Mouse (Mus musculus): Measurements from ENCODE around the gene Tbc1d30.

The Tbc1d30 gene

DNA sequence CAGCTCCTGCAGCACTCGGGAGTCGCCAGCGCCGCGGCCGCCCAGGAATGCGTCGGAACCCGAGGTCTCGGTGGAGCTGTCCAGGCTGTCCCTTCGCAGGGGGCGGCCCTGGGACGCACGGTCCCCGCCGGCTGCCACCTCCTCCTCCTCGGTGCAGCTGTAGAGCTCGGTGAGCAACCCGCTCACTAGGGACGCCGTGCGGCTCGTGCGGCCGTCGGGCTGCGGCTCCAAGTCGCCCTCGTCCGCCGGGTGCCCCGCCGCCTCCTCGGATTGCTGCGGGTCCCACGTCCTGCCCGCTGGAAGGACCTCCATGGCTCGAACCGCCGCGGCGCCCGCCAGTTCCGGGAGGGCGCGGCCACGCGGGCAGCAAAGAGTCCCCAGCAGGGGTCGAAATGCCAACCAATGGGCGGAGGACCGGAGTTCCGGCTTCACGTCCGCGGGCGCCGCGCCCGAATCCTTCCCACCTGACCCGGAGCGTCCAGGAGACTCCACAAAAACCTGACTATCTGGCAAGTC, at the start of gene Tbc1d30:
TSS of gene Tbc1d30 (minus strand) at position 213 of the 516 bp plus-strand sequence.
- DNase-seq, result no peak

DNA sequence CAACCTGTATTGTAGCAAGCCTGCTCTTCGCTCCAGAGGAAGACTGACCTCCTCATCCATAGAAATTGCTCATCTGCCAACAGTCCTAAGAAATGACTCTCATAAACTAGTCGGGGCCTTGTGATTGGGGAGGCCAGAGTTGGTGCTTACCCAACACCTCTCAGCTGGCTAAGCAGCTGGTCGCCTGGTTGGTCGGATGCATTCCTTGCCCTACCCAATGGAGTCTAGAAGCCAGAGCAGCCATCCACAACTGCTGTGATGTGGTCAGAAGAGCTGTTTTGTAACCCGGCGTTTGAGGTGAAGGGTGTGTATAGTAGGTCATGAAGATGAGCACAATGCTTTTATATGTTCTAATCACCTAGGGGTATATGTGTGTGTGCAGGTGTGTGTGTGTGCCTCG, 47.5 kb upstream of the Tbc1d30 start:
- no peak for DNase-seq

DNA sequence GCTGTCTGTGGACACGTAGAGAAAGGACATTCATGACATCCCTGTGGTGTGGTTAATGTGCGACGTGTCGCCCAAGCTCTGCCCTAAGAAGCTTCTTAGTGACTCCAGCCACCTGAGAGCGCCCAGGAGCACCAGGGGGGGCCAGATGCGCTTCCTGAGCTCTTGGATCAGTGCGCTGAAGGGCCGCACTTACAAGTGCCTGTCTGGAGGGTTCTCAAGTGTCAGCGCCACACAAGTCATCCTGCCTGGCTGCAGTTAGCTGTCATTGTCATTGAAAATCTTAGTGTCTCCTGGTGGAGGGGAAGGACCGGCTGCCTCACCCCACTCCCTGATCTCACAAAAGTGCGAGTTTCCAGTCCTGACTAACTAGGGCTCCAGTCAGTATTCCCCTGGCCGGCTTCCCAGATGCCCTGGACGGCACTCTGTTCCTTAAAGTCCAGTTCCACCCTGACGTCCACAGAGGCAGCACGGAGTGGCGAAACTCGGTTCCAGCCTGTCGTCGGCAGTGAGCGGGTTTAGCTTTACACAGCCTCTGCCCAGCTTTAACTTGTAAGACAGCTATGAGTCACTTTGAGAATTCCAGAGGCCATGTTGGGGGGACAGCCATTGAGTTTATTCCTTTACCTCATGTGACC, 44.6 kb upstream of the Tbc1d30 start:
- no peak for DNase-seq

DNA sequence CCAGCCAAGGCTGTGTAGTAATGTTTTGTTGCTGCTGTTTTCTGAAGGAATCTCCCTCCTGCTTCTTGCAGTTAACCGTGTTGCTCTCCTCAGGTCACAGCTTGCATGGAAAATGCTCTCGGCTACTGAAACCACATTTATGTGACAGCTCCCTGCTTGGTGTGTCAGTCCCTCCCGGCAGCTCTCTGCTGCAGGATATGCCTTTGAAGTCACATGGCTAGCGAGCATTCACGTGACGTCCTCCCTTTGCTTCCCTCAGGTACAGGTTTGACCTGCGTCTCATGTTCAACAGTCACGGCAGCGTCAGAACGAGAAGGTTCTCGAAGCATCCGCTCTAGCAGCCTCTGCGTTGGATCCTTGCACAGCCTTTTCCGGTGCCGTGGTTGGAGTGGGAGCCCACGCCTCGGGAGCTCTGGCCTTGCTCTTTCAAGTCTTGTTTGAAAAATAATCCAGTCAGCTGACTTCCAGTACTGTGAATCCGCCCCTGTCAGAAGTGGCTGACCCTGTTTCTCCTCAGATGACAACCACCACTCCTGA, 43.8 kb upstream of the Tbc1d30 start:
- no peak for DNase-seq

DNA sequence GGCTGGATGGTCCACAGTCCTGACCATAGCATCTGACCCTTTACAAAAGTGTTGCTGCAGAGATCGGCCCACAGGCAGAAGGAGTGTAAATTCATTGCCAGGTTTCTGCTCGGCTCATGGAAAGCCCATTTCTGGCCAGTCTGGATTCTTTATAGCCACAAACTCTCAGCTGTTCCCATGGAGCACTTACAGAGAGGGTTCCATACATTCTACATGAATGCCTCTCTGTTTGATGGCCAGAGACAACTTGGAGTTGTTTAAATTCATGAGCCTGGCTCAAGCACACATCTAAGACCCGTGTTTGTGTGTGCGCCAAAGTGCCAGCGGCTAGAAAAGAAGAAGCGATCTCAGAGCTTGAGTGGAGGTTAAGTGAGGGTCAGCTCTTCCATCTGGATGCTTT, 43.2 kb upstream of the Tbc1d30 start:
- no peak for DNase-seq

DNA sequence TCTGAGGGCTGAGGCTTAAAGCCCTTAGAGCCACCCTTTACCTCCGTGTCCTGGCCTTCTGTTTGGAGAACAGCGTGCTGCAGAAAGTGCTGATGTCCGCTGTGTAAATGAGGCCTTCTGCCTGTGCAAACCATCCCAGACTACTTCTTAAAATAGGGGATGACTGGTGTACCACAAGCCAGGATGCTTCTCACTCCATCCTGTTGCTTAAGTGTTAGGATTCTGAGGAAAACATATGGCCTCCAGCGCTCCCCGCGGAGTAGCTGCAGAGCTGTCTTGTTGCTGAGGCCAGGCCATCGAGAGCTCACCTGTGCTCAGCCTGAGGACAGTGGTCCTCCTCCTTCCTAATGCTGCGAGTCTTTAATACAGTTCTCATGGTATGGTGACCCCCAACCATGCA, 40.8 kb upstream of the Tbc1d30 start:
- no peak for DNase-seq

DNA sequence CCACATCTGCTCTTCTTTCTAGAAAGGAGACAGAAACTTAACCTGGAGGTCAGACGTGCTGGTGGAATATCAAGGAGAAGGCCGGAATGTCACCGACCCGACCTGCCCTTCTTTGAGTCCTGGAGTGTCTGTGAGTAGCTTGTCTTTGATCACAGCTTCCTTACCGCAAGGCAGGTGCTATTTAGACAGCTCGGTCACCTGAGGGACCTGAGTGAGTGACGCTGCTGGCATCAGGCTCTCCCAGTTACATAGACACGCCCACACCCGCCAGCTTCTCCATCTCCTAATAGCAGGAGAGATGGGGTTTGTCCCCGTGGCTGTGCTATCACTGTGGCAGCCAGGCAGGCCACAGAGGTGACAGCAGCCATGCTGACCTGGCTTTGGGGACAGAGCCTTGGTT, 39.5 kb upstream of the Tbc1d30 start:
- no peak for DNase-seq

DNA sequence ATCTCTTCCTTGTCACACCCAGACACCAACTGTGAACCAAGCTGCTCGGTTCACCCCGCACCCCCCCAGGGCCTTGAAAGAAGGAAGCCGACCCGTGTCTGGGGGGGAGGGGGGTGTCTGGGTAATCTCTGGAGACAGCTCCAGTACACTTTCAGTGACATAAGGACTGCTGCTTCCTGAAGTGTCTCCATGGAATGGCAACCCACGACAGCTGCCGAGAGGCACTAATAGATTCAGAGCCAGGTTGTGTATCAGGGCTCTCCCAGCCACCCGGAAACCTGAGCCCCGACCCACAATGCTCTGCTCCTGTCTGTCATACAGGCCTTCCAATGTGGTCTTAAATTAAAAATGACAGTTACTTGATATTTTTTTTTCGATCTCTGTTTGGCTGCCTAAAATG, 35.3 kb upstream of the Tbc1d30 start:
- DNase-seq, result no peak

DNA sequence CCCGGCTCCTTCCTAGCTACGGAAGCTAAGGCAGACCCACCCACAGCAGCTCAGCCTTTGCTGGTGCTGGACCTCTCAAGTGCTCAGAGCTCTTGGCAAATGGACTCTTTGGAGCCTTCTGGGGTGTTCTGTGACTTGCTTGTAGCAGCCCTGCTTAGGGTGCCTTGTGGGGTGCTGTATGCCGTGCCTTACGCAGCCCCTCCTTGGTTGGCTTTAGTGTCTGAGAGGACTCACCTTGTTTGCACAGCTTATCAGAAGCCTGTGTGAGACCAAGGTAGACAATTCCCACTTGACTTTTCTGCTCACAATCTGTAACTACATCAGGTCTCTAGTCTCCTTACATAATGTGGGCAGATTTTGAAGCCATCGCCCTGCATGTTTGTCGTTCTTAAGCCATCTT, 34.6 kb upstream of the Tbc1d30 start:
- no peak for DNase-seq

DNA sequence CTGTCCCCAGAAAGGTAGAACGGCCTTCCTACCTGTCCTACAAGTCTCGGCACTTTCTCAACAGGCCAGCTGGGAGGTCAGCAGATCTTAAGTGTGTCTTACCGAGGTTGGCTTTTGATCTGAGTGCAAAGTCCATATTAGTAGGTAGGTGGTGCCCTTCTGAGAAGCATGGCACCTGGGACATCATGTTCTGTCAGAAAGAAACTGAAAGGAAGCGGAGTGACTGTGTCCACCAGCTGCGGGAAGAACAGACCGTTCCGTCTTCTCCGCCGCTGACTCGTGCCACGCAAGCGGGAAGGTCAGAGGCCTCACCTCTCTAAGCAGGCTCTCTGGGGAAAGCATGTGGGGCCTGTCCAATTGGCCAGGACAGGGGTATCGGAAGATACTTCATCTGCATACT, 33.6 kb upstream of the Tbc1d30 start:
- no peak for DNase-seq

DNA sequence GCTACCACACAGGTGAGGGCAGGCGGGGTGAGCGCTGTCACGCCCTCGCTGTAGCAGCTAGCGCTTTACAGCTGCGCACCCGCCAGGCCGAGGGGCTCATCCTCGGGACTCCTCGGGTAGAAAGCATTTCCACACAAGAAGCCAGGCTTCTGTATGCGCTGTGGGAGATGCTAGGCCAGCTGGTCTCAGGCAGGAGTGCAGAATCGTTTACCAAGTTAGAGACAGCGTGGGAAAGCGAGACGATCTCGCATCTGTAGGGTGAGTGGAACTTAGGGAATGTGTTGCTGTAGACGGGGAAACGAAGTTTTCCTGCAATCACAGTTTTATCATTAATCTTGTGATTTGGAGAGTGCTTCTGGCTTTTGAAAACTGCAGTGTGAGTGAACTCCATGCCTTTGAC, 30.2 kb upstream of the Tbc1d30 start:
- no peak for DNase-seq

DNA sequence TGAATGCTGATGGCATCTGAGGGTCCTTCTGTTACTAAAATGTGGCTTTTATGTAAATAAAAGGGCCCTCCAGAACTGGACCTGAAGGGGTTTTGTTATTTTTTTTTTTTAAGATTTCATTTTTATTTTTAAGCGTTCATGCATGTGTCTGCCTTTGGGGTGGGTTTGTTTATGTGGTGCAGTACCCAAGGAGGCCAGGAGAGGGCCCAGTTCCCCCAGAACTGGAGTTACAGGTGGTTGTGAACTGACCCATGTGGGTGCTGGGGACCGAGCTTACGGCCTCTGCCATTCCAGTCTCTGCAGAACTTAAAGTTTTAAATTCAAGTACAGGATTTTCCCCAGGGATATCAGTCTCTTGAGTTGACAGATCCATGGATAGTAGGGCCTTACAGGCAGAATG, 28.3 kb upstream of the Tbc1d30 start:
- no peak for DNase-seq

DNA sequence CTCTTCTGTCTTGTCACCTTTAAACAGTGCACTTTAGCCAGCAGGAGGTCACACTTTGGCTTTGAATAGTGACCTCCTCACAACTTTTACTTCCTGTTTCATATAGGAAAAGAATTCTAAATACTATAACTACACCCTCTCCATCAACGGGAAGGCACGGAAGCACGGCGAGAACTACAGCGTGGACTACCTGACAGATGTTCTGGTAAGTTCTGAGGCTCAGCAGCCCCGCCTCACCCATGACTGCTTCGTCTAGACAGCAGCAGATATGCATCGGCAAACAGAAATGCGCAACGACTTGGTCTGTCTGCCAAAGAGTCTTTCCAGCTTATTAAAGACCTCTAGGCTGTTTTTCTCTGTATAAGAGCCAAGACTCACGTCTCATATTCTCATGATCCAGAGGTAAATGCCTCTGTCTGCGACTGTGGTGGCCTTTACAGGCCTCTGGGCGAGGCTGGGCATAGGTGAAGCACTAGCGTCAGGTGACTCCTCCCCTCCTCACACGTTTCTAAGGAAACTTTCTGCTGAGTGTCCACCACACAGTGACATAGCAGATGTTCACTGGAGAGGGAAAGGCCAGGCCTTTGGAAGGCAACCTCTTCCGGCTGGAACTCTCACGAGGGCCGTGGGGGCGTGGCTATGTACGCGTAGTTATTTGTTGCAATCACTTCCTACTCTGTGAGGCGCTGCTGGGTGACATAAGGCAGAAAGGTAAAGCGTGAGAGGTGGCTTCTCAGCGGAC, 25.6 kb upstream of the Tbc1d30 start:
- DNase-seq, result no peak

DNA sequence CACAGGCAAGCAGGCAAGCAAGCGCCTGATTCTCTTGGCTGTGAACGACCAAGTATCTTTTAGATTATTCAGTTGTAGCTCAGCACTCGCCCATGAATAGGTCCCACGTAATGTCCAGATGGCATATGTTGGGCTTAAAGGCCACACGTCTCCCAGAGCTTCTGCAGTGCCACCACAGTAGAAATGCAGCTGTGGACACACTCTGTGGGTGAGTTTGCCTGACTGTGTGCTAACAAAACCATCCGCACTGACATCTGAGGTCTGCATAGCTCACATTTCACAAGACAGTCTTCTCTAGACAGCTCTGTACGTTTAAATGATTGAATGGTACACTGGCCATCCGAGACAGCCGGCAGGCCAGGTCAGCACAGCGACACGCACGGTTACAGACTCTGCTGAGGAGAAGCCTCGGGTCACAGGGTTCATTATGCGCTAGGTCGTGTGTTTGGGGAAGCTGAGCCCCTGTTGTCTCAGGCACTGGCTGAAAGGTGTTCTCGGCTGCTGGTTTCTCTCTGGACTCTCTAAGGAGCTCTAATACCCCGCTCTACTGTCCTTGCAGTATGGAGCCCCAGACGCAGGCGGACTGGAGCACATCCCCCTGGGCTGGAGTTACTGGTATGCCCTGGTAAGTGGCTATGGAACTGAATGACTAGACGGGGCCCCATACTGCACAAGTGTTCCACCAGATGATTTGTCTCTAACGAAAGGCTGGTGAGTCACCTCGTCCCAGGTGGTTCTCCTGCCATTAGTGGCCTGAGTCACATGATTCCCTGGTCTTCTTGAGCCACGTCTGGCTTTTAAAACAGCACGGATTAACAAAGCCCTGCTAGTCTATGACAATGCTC, 24.8 kb upstream of the Tbc1d30 start:
- DNase-seq, result no peak

DNA sequence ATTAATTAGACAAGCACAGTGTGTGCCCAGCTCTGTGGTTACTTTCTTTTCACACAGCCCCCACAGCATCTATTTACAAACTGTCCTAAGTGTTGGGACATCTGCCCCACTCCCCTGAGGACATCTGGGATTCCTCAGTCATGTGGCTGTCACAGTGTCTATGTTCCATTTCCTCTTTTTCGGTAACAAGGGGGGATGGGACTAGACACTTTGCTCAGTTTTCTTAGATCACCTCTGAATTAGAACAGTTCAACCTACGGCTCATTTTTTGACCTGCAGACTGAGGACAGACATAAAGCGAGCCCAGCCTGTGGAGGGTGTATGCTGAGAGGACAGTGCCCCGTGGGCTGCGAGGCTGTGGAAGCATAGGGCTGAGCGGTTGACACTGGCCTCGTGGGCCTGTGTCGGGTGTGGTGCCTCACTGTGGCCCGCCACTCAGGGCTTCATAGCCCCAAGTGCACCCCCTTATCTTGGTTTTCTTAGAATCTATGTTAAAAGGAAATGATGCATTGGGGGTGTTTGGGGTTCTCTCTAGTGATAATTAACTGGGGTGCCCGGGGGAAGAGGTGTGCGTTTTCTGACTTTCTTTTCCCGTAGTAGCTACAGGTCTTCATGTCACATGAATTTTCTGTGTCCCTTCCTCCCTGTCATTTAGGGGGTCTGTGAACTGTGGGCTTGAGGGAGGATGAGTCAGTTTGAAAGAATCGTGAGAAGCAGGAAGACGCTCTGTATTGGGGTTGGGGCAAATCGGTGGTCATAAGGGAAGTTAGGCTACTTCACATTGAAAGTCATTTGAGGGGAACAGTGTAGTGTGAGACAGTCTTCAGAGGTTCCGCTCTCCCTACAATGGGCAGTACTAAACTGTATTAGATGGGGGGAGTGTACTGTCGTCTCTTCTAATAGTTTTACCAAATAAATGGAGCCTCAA, 23.9 kb upstream of the Tbc1d30 start:
- DNase-seq, result no peak

DNA sequence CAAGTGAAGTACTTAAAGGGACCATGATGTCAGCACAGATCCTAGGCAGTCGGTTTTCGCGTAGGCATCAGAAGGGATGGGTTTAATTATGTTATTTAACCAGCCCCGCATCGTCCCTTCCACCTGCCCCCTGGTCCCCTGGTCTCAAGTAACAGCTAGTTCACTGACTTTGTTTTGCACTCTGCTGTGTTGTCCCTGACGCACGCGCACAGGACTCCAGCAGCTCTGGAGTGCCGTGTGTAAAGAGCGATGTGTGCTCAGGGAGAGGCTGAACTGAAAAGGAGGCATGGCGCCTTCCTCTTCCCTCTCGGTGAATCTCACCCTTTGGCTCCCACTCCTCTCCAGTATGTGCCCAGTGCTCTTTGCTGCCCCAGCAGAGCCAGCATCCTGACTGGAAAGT, 22.9 kb upstream of the Tbc1d30 start:
- DNase-seq, result no peak

DNA sequence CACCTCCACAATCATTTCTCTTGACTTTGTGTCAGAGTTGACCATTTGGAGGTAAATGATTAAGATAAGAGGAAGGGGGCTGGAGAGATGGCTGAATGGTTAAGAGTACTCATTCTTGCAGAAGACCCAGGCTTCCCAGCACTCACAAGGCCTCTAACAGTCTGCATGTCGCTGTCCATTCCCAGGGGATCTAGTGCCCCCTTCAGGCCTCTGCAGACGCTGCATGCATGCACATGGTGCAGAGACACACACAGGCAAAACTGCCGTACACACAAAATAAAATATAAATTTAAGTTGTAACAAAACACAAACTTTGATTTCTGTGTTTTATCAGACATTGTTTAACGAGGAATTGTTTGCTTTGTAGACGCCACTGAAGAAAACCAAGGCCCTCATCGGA, 19.7 kb upstream of the Tbc1d30 start:
- no peak for DNase-seq

DNA sequence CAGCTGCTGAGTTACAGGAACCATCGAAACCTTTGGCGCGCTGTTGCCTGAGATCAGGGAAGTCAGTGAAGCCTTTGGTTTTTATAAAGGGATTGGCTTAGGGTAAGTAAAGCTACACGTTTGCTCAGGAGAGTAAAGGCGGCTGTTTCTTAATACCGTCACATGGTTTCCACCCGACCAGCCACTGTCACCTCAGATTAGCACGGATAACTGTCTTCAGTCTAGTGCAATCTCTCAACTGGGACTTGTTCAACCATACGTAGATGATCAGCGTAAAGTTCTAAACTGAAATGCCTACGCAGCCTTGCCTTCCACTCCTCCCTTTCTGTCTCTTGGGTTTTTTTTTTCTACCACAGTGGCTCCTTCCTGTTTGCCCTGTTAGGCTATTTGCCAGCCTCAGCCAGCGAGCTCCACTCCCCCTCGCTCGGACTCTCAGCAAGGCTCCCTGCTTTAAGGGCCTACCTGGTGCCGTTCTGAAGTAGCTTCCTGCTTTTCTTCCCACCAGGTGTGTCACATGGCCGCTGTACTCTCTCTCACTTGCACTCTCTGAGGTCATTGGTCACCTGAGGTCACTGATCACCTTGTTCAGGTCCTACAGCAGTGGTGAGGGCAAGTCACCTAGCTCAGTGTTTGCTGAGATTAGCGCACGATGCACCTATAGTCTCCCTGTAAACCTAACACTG, 17.8 kb upstream of the Tbc1d30 start:
- DNase-seq, result no peak

DNA sequence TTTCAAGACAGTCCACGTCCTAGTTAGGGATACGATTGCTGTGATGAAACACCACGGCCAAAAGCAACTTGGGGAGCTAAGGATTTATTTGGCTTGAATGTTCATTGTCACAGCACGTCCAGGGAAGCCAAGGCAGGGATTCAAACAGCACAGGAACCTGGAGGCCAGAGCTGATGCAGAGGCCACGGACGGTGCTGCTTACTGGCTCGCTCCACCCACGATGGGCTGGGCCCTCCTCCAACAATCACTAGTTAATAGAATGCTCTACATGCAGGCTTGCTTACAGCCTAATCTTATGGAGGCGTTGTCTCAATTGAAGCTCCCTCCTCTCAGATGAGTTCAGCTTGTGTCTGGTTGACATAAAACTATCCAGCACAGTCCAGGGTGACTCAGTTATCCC, 16.7 kb upstream of the Tbc1d30 start:
- DNase-seq, result no peak

DNA sequence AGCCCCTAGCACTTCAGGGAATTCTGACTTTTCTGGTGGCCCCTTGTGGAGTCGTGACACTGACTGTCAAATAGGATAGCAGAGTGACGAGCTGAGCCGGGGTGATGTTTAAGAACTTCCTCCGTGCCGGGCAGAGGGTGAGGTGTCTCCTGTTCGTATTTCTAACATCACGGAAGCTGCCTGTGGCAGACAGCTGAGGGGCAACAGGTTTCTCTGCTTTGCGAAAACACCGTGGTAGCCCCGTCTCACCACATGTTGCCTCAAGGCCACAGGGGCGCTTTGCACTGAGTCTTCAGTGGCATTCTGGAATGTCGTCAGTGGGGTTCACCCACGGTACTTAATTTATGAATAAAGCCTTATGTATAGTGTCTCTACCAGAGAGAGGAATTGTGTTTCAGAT, 16.2 kb upstream of the Tbc1d30 start:
- DNase-seq, result no peak

DNA sequence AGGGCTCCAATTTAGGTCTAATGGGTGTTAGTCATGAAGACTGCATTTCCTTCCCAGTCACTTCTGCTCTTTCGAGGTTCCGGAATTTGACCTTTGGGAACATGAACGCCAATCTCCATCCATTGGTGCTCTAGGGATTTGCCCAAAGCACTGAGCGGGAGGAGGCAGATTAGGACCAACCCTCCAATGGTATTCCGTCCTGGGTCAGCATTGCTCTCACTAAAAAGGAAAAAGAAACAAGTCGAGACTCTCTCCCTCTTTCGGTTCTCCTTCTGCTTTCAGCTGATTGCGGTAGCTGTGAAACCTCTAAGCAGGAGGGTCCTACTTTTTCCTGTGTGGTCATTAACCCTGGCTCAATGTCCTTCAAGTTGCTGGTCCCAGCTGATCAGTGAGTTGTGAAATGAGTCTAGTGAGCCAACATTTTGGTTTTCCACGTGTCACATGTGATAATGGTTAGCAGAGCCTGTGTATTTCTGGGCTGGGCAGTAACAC, 14.7 kb upstream of the Tbc1d30 start:
- DNase-seq, result no peak

Data from thymus, adult 18-20 months (tissue).